42 mouse cellular contexts compared by ENCODE assay signal in the genomic region with DNA sequence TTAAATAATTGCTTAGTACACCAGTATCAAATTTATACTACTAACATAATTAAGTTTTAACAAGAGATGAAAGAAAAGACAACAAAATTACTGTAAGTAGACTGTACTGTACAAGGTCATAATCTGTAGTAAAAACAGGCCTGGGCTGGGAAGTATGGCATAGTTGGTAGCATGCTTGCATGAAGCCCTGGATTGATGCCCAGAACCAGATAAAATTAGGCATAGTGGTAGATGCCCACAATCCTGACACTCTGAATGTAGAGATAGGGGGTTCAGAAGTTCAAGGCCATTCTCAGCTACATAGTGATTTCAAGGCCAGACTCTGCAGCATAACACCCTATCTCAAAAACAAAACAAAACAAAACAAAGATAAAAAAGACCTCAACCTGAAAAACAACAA. TPM values are rescaled to one million over a fixed set of nuclear protein-coding genes. Genes with fewer than 3 reads are reported as not detected.
A peak's percentile ranks its signal among the peaks of the same experiment; 100 is the strongest.
DNase-seq lines count a peak whose midpoint lies in the region; ATAC-seq and TF ChIP-seq lines count a peak whose summit lies in the region.
"Had no signal": no experiment of that assay in that cellular context is flagged by ENCODE, and none has a peak within 500 bp of the region (broad histone marks: within the 10 kb centered on the region; RNA-seq: fewer than 3 reads in every experiment).

No protein-coding gene starts in this region.

- no peaks in the 10 kb centered on the region for H3K27me3 ChIP-seq in heart, adult 2 months (ENCODE audit: control insufficient read depth, insufficient read depth, low read length)
- no peaks in the 10 kb centered on the region for H3K27me3 ChIP-seq in heart, embryonic 13.5 days (replicated peaks)
- no peaks in the 10 kb centered on the region; the same call in 1 of the 2 replicates for H3K27me3 ChIP-seq in hindbrain, embryonic 11.5 days (ENCODE audit: control insufficient read depth, insufficient read depth, low read length)
- H3K27me3 ChIP-seq: CH12.LX had no signal

- H3K9me3 ChIP-seq in heart, embryonic 13.5 days, result no peaks in the 10 kb centered on the region
- no peaks in the 10 kb centered on the region for H3K9me3 ChIP-seq in hindbrain, embryonic 11.5 days (ENCODE audit: control insufficient read depth, low read length)
- H3K9me3 ChIP-seq: forebrain, embryonic 13.5 days; hindbrain, embryonic 10.5 days; kidney, embryonic 15.5 days; limb, embryonic 13.5 days; midbrain, embryonic 12.5 days; neural tube, embryonic 13.5 days had no signal

- H3K9ac ChIP-seq in heart, adult 2 months (ENCODE audit: low read depth, low read length), result no peak overlapping the region
- no peak overlapping the region for H3K9ac ChIP-seq in heart, embryonic 13.5 days
- no peak overlapping the region for H3K9ac ChIP-seq in hindbrain, embryonic 11.5 days (ENCODE audit: low read depth, low read length)
- H3K9ac ChIP-seq: forebrain, embryonic 13.5 days; kidney, embryonic 15.5 days; limb, embryonic 13.5 days; midbrain, embryonic 12.5 days; neural tube, embryonic 13.5 days had no signal

- no peak for TF ChIP-seq CTCF in heart, adult 2 months (IDR thresholded peaks at IDR 0.05)

- intact Hi-C loops in heart, adult 2 months (cut with DNase I), result no loop called here
- intact Hi-C loops in heart, postnatal 36 days (cut with DNase I), result no loop called here
- intact Hi-C loops in heart, postnatal 10 days (cut with DNase I), result no loop called here
- intact Hi-C loops in left cerebral cortex, postnatal 36 days (cut with DNase I), result no loop called here

- H3K79me2 ChIP-seq in heart, adult 2 months (replicated peaks; ENCODE audit: control insufficient read depth, insufficient read depth, low read length), result no peaks in the 10 kb centered on the region

- H3K4me3 ChIP-seq in heart, adult 2 months, result no peak overlapping the region
- H3K4me3 ChIP-seq in heart, embryonic 13.5 days, result no peak overlapping the region
- no peak overlapping the region for H3K4me3 ChIP-seq in hindbrain, embryonic 11.5 days (ENCODE audit: low read depth, low read length)
- H3K4me3 ChIP-seq: forebrain, embryonic 13.5 days; hindbrain, embryonic 10.5 days; kidney, embryonic 15.5 days; limb, embryonic 13.5 days; midbrain, embryonic 12.5 days; neural tube, embryonic 13.5 days had no signal

- no peak for TF ChIP-seq POLR2A in heart, adult 2 months (IDR thresholded peaks at IDR 0.05; ENCODE audit: insufficient read depth, low read depth, low read length)

- H3K4me2 ChIP-seq in heart, embryonic 13.5 days, result no peak overlapping the region
- H3K4me2 ChIP-seq in hindbrain, embryonic 11.5 days (replicated peaks; ENCODE audit: low read depth, low read length), result no peak overlapping the region
- H3K4me2 ChIP-seq: forebrain, embryonic 13.5 days; kidney, embryonic 15.5 days; limb, embryonic 13.5 days; liver, embryonic 11.5 days; midbrain, embryonic 12.5 days; neural tube, embryonic 13.5 days had no signal

- H3K36me3 ChIP-seq in heart, adult 2 months (ENCODE audit: control insufficient read depth, insufficient read depth, low read length), result peaks cover 2% of the 10 kb centered on the region; the same call in 1 of the 2 replicates
- H3K36me3 ChIP-seq in heart, embryonic 13.5 days, result no peaks in the 10 kb centered on the region
- H3K36me3 ChIP-seq in hindbrain, embryonic 11.5 days (ENCODE audit: control insufficient read depth, insufficient read depth, low read length), result no peaks in the 10 kb centered on the region
- H3K36me3 ChIP-seq: hindbrain, embryonic 10.5 days; kidney, embryonic 15.5 days; limb, embryonic 13.5 days; midbrain, embryonic 12.5 days; neural tube, embryonic 13.5 days had no signal

- peak in 1 of 2 experiments; percentile 29 for DNase-seq in heart, adult 2 months
- no peak for DNase-seq in heart, postnatal 36 days
- DNase-seq in Muller cell, postnatal 12 days (ENCODE audit: inconsistent ontology term), result peak; percentile 36
- DNase-seq in heart, postnatal 10 days, result peak; percentile 59 to 66
- no peak for DNase-seq in hindbrain, embryonic 11.5 days (ENCODE audit: low spot score)
- DNase-seq in left cerebral cortex, postnatal 36 days (ENCODE audit: low spot score in 2 of 2), result no peak
- DNase-seq: adrenal gland, postnatal 14 days; cerebellum, adult 11 months; cerebellum, adult 9-10 months; cerebellum, postnatal 36 days; gastrocnemius, postnatal 36 days; kidney, adult 18-20 months; kidney, postnatal 25 days; lung, postnatal 36 days; retina, postnatal 1 day; right cerebral cortex, postnatal 25 days; thymus, postnatal 4 days had no signal

- no peak for ATAC-seq in heart, embryonic 13.5 days (ENCODE audit: extremely low read depth, insufficient number of reproducible peaks, low FRiP score, low TSS enrichment)
- no peak for ATAC-seq in hindbrain, embryonic 11.5 days (ENCODE audit: low FRiP score)
- ATAC-seq: forebrain, embryonic 13.5 days; hindbrain, embryonic 16.5 days had no signal

- H3K27ac ChIP-seq in heart, adult 2 months, result peak overlapping the region; percentile 32
- peak overlapping the region; percentile 26; the same call in 1 of the 2 replicates for H3K27ac ChIP-seq in heart, embryonic 13.5 days (replicated peaks)
- no peak overlapping the region for H3K27ac ChIP-seq in hindbrain, embryonic 11.5 days (ENCODE audit: low read depth, low read length)
- H3K27ac ChIP-seq: forebrain, embryonic 13.5 days; hindbrain, embryonic 10.5 days; kidney, embryonic 15.5 days; limb, embryonic 13.5 days; midbrain, embryonic 12.5 days; neural tube, embryonic 13.5 days had no signal

- no peaks in the 10 kb centered on the region; the same call in 1 of the 2 replicates for H3K4me1 ChIP-seq in heart, adult 2 months (ENCODE audit: control insufficient read depth, insufficient read depth, low read length)
- H3K4me1 ChIP-seq in heart, embryonic 13.5 days, result peaks cover 17% of the 10 kb centered on the region
- H3K4me1 ChIP-seq in hindbrain, embryonic 11.5 days (replicated peaks; ENCODE audit: control insufficient read depth, insufficient read depth, low read length), result no peaks in the 10 kb centered on the region
- H3K4me1 ChIP-seq: neural tube, embryonic 13.5 days had no signal

- no peak for TF ChIP-seq EP300 in heart, adult 2 months (IDR thresholded peaks at IDR 0.05; ENCODE audit: insufficient read depth, low read depth, low read length)

RNA-seq across cellular contexts. Expression of a gene that starts 3.3 kb away (rescaled TPM):
- not detected for total RNA-seq in heart, adult 2 months (2021)
- polyA plus RNA-seq in heart, adult 2 months (2012; rRNA removed), result not detected in 2 replicates
- not detected for total RNA-seq in heart, postnatal 36 days (2021)
- polyA plus RNA-seq in heart, embryonic 13.5 days (2015; fragmentation: Nextera tagmentation; extraction: Ambion mirVana), result not detected in 2 replicates
- total RNA-seq in heart, postnatal 10 days (2021), result not detected
- not detected in 2 replicates for polyA plus RNA-seq in hindbrain, embryonic 11.5 days (2014; fragmentation: Nextera tagmentation; extraction: Ambion mirVana)
- not detected for total RNA-seq in left cerebral cortex, postnatal 36 days (2021)
- total RNA-seq: adrenal gland, postnatal 14 days; CH12.LX; ES-E14; gastrocnemius, postnatal 36 days; layer of hippocampus, adult 18-20 months; layer of hippocampus, postnatal 10 days; left cerebral cortex, adult 18-20 months; left cerebral cortex, postnatal 25 days; megakaryocyte, adult 5-6 weeks had no signal
- polyA plus RNA-seq: C2C12; embryonic facial prominence, embryonic 11.5 days; forebrain, embryonic 13.5 days; hindbrain, embryonic 10.5 days; hindbrain, embryonic 16.5 days; intestine, embryonic 14.5 days; kidney, embryonic 15.5 days; limb, embryonic 13.5 days; liver, embryonic 11.5 days; liver, embryonic 16.5 days; lung, embryonic 16.5 days; midbrain, embryonic 12.5 days; neural tube, embryonic 13.5 days; spleen, adult 2 months; stomach, embryonic 14.5 days; testis, adult 2 months; thymus, postnatal 0 days had no signal

RNA-seq across cellular contexts. Expression of a gene that starts 4.3 kb away (rescaled TPM):
- 100 to 1,000 TPM; 177 to 189 TPM for total RNA-seq in heart, adult 2 months (2021)
- polyA plus RNA-seq in heart, adult 2 months (2012; rRNA removed), result 52.7 and 117 TPM in 2 replicates
- 100 to 1,000 TPM; 289 to 311 TPM for total RNA-seq in heart, postnatal 36 days (2021)
- 209 and 223 TPM in 2 replicates for polyA plus RNA-seq in heart, embryonic 13.5 days (2015; fragmentation: Nextera tagmentation; extraction: Ambion mirVana)
- 100 to 1,000 TPM; 441 to 460 TPM for total RNA-seq in heart, postnatal 10 days (2021)
- 44.3 and 44.8 TPM in 2 replicates for polyA plus RNA-seq in hindbrain, embryonic 11.5 days (2014; fragmentation: Nextera tagmentation; extraction: Ambion mirVana)
- total RNA-seq in left cerebral cortex, postnatal 36 days (2021), result 1 to 10 TPM in 1 of 2 experiments, under 1 TPM in 1; 1.00 to 1.2 TPM
- total RNA-seq: CH12.LX had no signal
- polyA plus RNA-seq: spleen, adult 2 months had no signal

RNA-seq across cellular contexts. Expression of a gene that starts 51.7 kb away (rescaled TPM):
- total RNA-seq in heart, adult 2 months (2021), result 100 to 1,000 TPM; 203 to 226 TPM
- polyA plus RNA-seq in heart, adult 2 months (2012; rRNA removed), result 70.9 and 127 TPM in 2 replicates
- total RNA-seq in heart, postnatal 36 days (2021), result 100 to 1,000 TPM; 219 to 255 TPM
- polyA plus RNA-seq in heart, embryonic 13.5 days (2015; fragmentation: Nextera tagmentation; extraction: Ambion mirVana), result 97.6 and 106 TPM in 2 replicates
- 100 to 1,000 TPM; 189 to 208 TPM for total RNA-seq in heart, postnatal 10 days (2021)
- 46.3 and 51.8 TPM in 2 replicates for polyA plus RNA-seq in hindbrain, embryonic 11.5 days (2014; fragmentation: Nextera tagmentation; extraction: Ambion mirVana)
- total RNA-seq in left cerebral cortex, postnatal 36 days (2021), result 10 to 100 TPM; 50.9 to 52.1 TPM

Comparison
In these comparisons a context has a peak if more than half of its experiments do, and no peak if none do; other contexts are left out.
1. DNase-seq: peak in Muller cell, postnatal 12 days (single experiment) and heart, postnatal 10 days (2 of 2); none in heart, postnatal 36 days (0 of 2), hindbrain, embryonic 11.5 days (single experiment) and left cerebral cortex, postnatal 36 days (0 of 2).
2. RNA of a gene that starts 4.3 kb away (total RNA-seq): 441 to 460 TPM in heart, postnatal 10 days, 289 to 311 TPM in heart, postnatal 36 days and 177 to 189 TPM in heart, adult 2 months; 1.00 to 1.2 TPM in left cerebral cortex, postnatal 36 days; every median in the first group is over 10 times any median in the second.